Mouse (Mus musculus): ENCODE results near the gene Srd5a3. TPM values are rescaled to one million over a fixed set of nuclear protein-coding genes. Genes with fewer than 3 reads are reported as not detected.

Gene Srd5a3
- polyA plus RNA-seq, 1 experiment: 37.2 TPM

DNA sequence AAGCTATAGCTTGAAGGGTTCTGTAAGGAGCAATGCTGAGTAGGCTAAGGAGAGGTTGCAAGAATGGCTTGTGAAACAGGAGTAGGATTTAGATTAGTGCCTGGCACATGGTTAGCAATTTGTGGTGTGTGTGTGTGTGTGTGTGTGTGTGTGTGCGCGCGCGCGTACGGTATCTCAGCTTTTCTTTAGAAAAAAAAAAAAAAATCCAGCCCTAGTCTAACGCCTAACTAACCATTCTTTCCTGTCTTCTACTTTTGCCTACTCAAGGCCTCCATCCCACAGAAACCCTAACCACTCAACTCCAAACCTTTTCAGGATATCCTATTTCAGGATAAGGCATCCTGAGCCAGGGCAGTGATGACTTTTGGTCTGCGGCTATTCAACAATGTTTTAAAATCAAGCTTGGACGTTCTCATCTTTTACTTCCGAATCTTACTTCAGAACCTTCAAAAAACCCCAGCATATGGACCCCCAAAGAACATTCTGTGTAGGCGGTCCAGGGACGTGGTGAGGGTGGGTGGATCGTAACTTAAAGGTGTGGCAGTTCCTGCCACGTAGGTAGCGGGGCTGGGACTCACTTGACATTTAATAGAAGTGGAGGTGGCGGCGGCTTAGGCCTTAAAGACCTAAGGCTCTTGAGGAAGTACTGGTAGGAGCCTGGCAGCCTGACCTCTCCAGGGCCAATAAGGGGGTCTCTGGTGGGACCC is 43.1 kb downstream of the Srd5a3 start:
- peak overlapping the region; percentile 96 for H3K4me3 ChIP-seq (ENCODE audit: insufficient read depth, low read length)
- H3K27ac ChIP-seq (ENCODE audit: insufficient read depth, low read length): no peak overlapping the region
- peaks cover 2% of the 10 kb centered on the region for H3K4me1 ChIP-seq (ENCODE audit: control insufficient read depth, insufficient read depth, low read length)
- TF ChIP-seq CTCF (IDR thresholded peaks at IDR 0.05; ENCODE audit: borderline replicate concordance, insufficient read depth, low read length) (no peak), POLR2A (IDR thresholded peaks at IDR 0.05; ENCODE audit: low read depth, low read length) (no peak)

DNA sequence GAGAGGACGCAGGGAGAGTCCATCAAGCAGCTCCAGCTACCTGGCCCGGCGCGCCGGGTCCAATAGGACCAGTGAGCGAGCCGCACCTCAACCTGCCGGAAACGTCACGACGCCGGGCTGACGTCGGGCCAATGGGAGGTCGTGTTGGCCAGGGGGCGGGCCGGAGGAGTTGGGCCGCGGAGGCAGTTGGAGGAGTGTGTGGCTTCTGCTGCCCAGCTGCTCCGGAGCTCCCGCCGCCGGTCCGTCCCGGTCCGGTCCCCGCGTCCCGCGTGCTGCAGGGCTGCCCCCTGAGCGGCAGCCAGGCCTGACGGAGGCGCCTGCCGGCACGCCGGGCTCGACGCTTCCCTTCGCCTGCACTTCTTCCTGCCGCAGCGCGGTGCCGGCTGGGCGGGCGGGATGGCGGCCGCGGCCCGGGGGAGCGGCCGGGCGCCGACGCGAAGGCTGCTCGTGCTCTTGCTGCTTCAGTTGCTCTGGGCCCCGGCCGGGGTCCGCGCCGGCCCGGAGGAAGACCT is 43.7 kb downstream of the Srd5a3 start, which contains the start of gene Tmem165:
Gene Tmem165, plus strand, starts transcription at position 131 of the 512 bp plus-strand sequence.
- Histone ChIP-seq H3K4me3 (ENCODE audit: insufficient read depth, low read length) (peak within 1 kb of the TSS; percentile 96), H3K27ac (ENCODE audit: insufficient read depth, low read length) (peak within 1 kb of the TSS; percentile 76), H3K4me1 (ENCODE audit: control insufficient read depth, insufficient read depth, low read length) (peaks cover 2% of the 10 kb centered on the region)
- TF ChIP-seq POLR2A (IDR thresholded peaks at IDR 0.05; ENCODE audit: low read depth, low read length) (peak; percentile 91), CTCF (IDR thresholded peaks at IDR 0.05; ENCODE audit: borderline replicate concordance, insufficient read depth, low read length) (no peak)

DNA sequence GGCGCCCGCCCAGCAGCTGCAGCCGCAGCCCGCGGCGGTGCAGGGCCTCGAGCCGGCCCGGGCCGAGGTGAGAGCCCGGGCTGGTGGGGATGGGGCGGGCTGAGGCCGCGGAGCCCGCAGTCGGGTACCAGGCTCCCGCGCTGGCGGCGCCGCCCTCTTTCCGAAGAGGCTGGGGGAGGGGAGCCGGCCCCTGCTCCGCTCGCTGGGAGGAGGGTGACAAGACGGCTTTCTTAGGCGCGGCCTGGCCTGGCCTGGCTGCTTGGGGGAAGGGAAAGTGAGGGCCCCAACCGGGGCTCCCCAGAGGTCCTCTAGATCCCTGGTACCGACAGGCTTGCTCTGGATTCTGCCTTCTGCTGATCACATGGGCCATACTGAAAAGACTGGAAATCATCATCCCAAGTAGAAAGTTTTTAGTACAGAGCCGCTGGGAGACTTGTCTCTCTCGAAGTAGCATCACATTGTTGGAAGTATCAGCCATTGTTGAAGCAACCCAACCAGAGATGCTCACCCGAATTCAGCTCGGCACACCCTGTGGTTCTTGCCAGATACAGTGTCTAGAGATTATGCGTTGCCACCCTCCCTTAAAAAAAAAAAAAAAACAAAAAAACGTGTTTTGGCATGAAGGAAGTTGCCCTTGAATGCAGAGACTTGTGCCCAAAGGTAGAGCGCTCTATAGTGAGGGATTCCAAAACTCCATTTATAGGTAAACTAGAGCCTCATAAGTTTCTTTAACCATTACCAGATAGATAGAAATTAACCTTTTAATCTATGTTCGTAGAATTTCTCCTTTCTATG is 44.4 kb downstream of the Srd5a3 start:
- H3K4me1 ChIP-seq (ENCODE audit: control insufficient read depth, insufficient read depth, low read length): peaks cover 4% of the 10 kb centered on the region
- H3K27ac ChIP-seq (ENCODE audit: insufficient read depth, low read length): peak overlapping the region; percentile 76
- H3K4me3 ChIP-seq (ENCODE audit: insufficient read depth, low read length): peak overlapping the region; percentile 96
- no peak for TF ChIP-seq POLR2A (IDR thresholded peaks at IDR 0.05; ENCODE audit: low read depth, low read length)
- no peak for TF ChIP-seq CTCF (IDR thresholded peaks at IDR 0.05; ENCODE audit: borderline replicate concordance, insufficient read depth, low read length)

- H3K4me1 ChIP-seq (ENCODE audit: control insufficient read depth, insufficient read depth, low read length): peaks cover 4% of the 10 kb centered on the region
- no peak overlapping the region for H3K4me3 ChIP-seq (ENCODE audit: insufficient read depth, low read length)
- TF ChIP-seq POLR2A (IDR thresholded peaks at IDR 0.05; ENCODE audit: low read depth, low read length): no peak
- no peak for TF ChIP-seq CTCF (IDR thresholded peaks at IDR 0.05; ENCODE audit: borderline replicate concordance, insufficient read depth, low read length)
- no peak overlapping the region for H3K27ac ChIP-seq (ENCODE audit: insufficient read depth, low read length)
These were observed 47.8 kb downstream of the Srd5a3 start for GRCm38 (mm10) chr5:76187885-76188284.

- TF ChIP-seq POLR2A (IDR thresholded peaks at IDR 0.05; ENCODE audit: low read depth, low read length) (no peak), CTCF (IDR thresholded peaks at IDR 0.05; ENCODE audit: borderline replicate concordance, insufficient read depth, low read length) (no peak)
- no peak overlapping the region for H3K27ac ChIP-seq (ENCODE audit: insufficient read depth, low read length)
- no peak overlapping the region for H3K4me3 ChIP-seq (ENCODE audit: insufficient read depth, low read length)
- H3K4me1 ChIP-seq (ENCODE audit: control insufficient read depth, insufficient read depth, low read length): peaks cover 4% of the 10 kb centered on the region
These were observed 50.5 kb downstream of the Srd5a3 start for GRCm38 (mm10) chr5:76190609-76191008.

DNA sequence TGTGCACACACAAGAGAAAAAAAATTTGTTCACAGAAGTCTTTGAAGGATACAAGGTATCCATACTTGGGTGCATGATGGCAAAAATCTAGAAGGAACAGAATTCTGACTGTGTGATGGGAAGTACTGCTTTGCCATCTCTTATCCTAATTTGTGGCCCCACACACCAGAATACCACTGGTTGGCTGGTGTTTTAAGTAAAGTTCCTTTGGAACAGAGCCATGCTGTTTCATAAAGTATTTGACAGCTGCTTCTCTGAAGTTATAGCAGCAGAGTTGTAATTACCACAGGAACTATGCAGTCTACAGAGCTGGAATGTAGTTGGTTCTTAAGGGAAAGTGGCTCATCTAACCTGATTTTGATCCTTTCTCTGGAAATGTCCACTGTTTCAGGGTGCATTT is 53.0 kb downstream of the Srd5a3 start:
- no peak for TF ChIP-seq CTCF (IDR thresholded peaks at IDR 0.05; ENCODE audit: borderline replicate concordance, insufficient read depth, low read length)
- peaks cover 4% of the 10 kb centered on the region; the same call in 1 of the 2 replicates for H3K4me1 ChIP-seq (ENCODE audit: control insufficient read depth, insufficient read depth, low read length)
- H3K4me3 ChIP-seq (ENCODE audit: insufficient read depth, low read length): no peak overlapping the region
- H3K27ac ChIP-seq (ENCODE audit: insufficient read depth, low read length): no peak overlapping the region

- Histone ChIP-seq H3K27ac (ENCODE audit: insufficient read depth, low read length) (no peak overlapping the region), H3K4me1 (ENCODE audit: control insufficient read depth, insufficient read depth, low read length) (peaks cover 3% of the 10 kb centered on the region; the same call in 1 of the 2 replicates), H3K4me3 (ENCODE audit: insufficient read depth, low read length) (no peak overlapping the region)
- no peak for TF ChIP-seq CTCF (IDR thresholded peaks at IDR 0.05; ENCODE audit: borderline replicate concordance, insufficient read depth, low read length)
These were observed 54.4 kb downstream of the Srd5a3 start for GRCm38 (mm10) chr5:76194377-76194945.

GRCm38 (mm10) chr5:76199346-76199745 is 59.3 kb downstream of the Srd5a3 start:
- Histone ChIP-seq H3K4me3 (ENCODE audit: insufficient read depth, low read length) (no peak overlapping the region), H3K4me1 (ENCODE audit: control insufficient read depth, insufficient read depth, low read length) (no peaks in the 10 kb centered on the region), H3K27ac (ENCODE audit: insufficient read depth, low read length) (no peak overlapping the region)
- TF ChIP-seq POLR2A (IDR thresholded peaks at IDR 0.05; ENCODE audit: low read depth, low read length) (no peak), CTCF (IDR thresholded peaks at IDR 0.05; ENCODE audit: borderline replicate concordance, insufficient read depth, low read length) (no peak)

- Histone ChIP-seq H3K4me1 (ENCODE audit: control insufficient read depth, insufficient read depth, low read length) (no peaks in the 10 kb centered on the region), H3K27ac (ENCODE audit: insufficient read depth, low read length) (no peak overlapping the region), H3K4me3 (ENCODE audit: insufficient read depth, low read length) (no peak overlapping the region)
- no peak for TF ChIP-seq CTCF (IDR thresholded peaks at IDR 0.05; ENCODE audit: borderline replicate concordance, insufficient read depth, low read length)
- no peak for TF ChIP-seq POLR2A (IDR thresholded peaks at IDR 0.05; ENCODE audit: low read depth, low read length)
These were observed 63.1 kb downstream of the Srd5a3 start for GRCm38 (mm10) chr5:76203171-76203570.

Other genes with a start within 250 kb of the Srd5a3 start
- gene Kdr, start 161.8 kb upstream of the Srd5a3 start, polyA plus RNA-seq (2011; ENCODE audit: insufficient read length, low read depth, missing spikeins): 0.58 and 0.60 TPM in 2 replicates
- 129 and 174 TPM in 2 replicates for gene Tmem165, start 43.6 kb downstream of the Srd5a3 start, polyA plus RNA-seq (2011; ENCODE audit: insufficient read length, low read depth, missing spikeins)
- gene Clock, start 164.5 kb downstream of the Srd5a3 start, polyA plus RNA-seq (2011; ENCODE audit: insufficient read length, low read depth, missing spikeins): 25.7 and 29.1 TPM in 2 replicates
- gene Pdcl2, start 190.9 kb downstream of the Srd5a3 start, polyA plus RNA-seq (2011; ENCODE audit: insufficient read length, low read depth, missing spikeins): not detected in 2 replicates
- not detected in 2 replicates for gene Nmu, start 223.5 kb downstream of the Srd5a3 start, polyA plus RNA-seq (2011; ENCODE audit: insufficient read length, low read depth, missing spikeins)

Data from embryonic fibroblast, embryonic 13.5 days (primary cell).